Mouse (Mus musculus): Measurements from ENCODE around the gene Ypel4. TPM values are rescaled to one million over a fixed set of nuclear protein-coding genes. Genes with fewer than 3 reads are reported as not detected.

Ypel4 gene
- polyA plus RNA-seq, 1 experiment: 194 TPM

GRCm38 (mm10) chr2:84762295-84762694 lies 28.4 kb downstream of the Ypel4 start:
- no peak for TF ChIP-seq CTCF (IDR thresholded peaks at IDR 0.05; ENCODE audit: insufficient read depth, low read depth, low read length)
- TF ChIP-seq POLR2A (IDR thresholded peaks at IDR 0.05; ENCODE audit: insufficient read depth, low read depth, low read length): no peak
- 36% methylated on average over 4 of the region's 4 CpGs for WGBS
- no peak overlapping the region for H3K27ac ChIP-seq (ENCODE audit: insufficient read depth, low read depth, low read length)
- H3K4me1 ChIP-seq (ENCODE audit: control insufficient read depth, insufficient read depth, low read length): no peaks in the 10 kb centered on the region
- H3K4me3 ChIP-seq (ENCODE audit: insufficient read depth, low read depth, low read length): no peak overlapping the region

GRCm38 (mm10) chr2:84762818-84763217 lies 29.0 kb downstream of the Ypel4 start:
- H3K27ac ChIP-seq (ENCODE audit: insufficient read depth, low read depth, low read length): no peak overlapping the region
- no peak overlapping the region for H3K4me3 ChIP-seq (ENCODE audit: insufficient read depth, low read depth, low read length)
- 70% methylated on average over 1 of the region's 1 CpGs for WGBS
- no peak for TF ChIP-seq POLR2A (IDR thresholded peaks at IDR 0.05; ENCODE audit: insufficient read depth, low read depth, low read length)
- TF ChIP-seq CTCF (IDR thresholded peaks at IDR 0.05; ENCODE audit: insufficient read depth, low read depth, low read length): no peak
- H3K4me1 ChIP-seq (ENCODE audit: control insufficient read depth, insufficient read depth, low read length): no peaks in the 10 kb centered on the region

- Histone ChIP-seq H3K27ac (ENCODE audit: insufficient read depth, low read depth, low read length) (no peak overlapping the region), H3K4me1 (ENCODE audit: control insufficient read depth, insufficient read depth, low read length) (peaks cover 10% of the 10 kb centered on the region), H3K4me3 (ENCODE audit: insufficient read depth, low read depth, low read length) (no peak overlapping the region)
- TF ChIP-seq POLR2A (IDR thresholded peaks at IDR 0.05; ENCODE audit: insufficient read depth, low read depth, low read length): no peak
- TF ChIP-seq CTCF (IDR thresholded peaks at IDR 0.05; ENCODE audit: insufficient read depth, low read depth, low read length): no peak
- WGBS: 71% methylated on average over 6 of the region's 6 CpGs
Measured at GRCm38 (mm10) chr2:84770501-84770900, 36.6 kb downstream of the Ypel4 start.

- 89% methylated on average over 4 of the region's 4 CpGs for WGBS
- Histone ChIP-seq H3K27ac (ENCODE audit: insufficient read depth, low read depth, low read length) (no peak overlapping the region), H3K4me1 (ENCODE audit: control insufficient read depth, insufficient read depth, low read length) (peaks cover 10% of the 10 kb centered on the region), H3K4me3 (ENCODE audit: insufficient read depth, low read depth, low read length) (no peak overlapping the region)
- no peak for TF ChIP-seq POLR2A (IDR thresholded peaks at IDR 0.05; ENCODE audit: insufficient read depth, low read depth, low read length)
- no peak for TF ChIP-seq CTCF (IDR thresholded peaks at IDR 0.05; ENCODE audit: insufficient read depth, low read depth, low read length)
Measured at GRCm38 (mm10) chr2:84772454-84772853, 38.6 kb downstream of the Ypel4 start.

GRCm38 (mm10) chr2:84773195-84773594 lies 39.3 kb downstream of the Ypel4 start:
- TF ChIP-seq CTCF (IDR thresholded peaks at IDR 0.05; ENCODE audit: insufficient read depth, low read depth, low read length) (no peak), POLR2A (IDR thresholded peaks at IDR 0.05; ENCODE audit: insufficient read depth, low read depth, low read length) (no peak)
- WGBS: 78% methylated on average over 5 of the region's 5 CpGs
- Histone ChIP-seq H3K27ac (ENCODE audit: insufficient read depth, low read depth, low read length) (no peak overlapping the region), H3K4me1 (ENCODE audit: control insufficient read depth, insufficient read depth, low read length) (peaks cover 10% of the 10 kb centered on the region), H3K4me3 (ENCODE audit: insufficient read depth, low read depth, low read length) (no peak overlapping the region)

GRCm38 (mm10) chr2:84774751-84775150 lies 40.9 kb downstream of the Ypel4 start:
- peaks cover 10% of the 10 kb centered on the region for H3K4me1 ChIP-seq (ENCODE audit: control insufficient read depth, insufficient read depth, low read length)
- H3K4me3 ChIP-seq (ENCODE audit: insufficient read depth, low read depth, low read length): peak overlapping the region; percentile 4; the same call in 1 of the 2 replicates
- TF ChIP-seq POLR2A (IDR thresholded peaks at IDR 0.05; ENCODE audit: insufficient read depth, low read depth, low read length) (no peak), CTCF (IDR thresholded peaks at IDR 0.05; ENCODE audit: insufficient read depth, low read depth, low read length) (no peak)
- H3K27ac ChIP-seq (ENCODE audit: insufficient read depth, low read depth, low read length): no peak overlapping the region
- 11% methylated on average over 15 of the region's 15 CpGs for WGBS

- no peak for TF ChIP-seq CTCF (IDR thresholded peaks at IDR 0.05; ENCODE audit: insufficient read depth, low read depth, low read length)
- TF ChIP-seq POLR2A (IDR thresholded peaks at IDR 0.05; ENCODE audit: insufficient read depth, low read depth, low read length): no peak
- peak within 1 kb of the TSS; percentile 4; the same call in 1 of the 2 replicates for H3K4me3 ChIP-seq (ENCODE audit: insufficient read depth, low read depth, low read length)
- no peak within 1 kb of the TSS for H3K27ac ChIP-seq (ENCODE audit: insufficient read depth, low read depth, low read length)
- peaks cover 10% of the 10 kb centered on the region for H3K4me1 ChIP-seq (ENCODE audit: control insufficient read depth, insufficient read depth, low read length)
- 79% methylated on average over 9 of the region's 9 CpGs for WGBS
Measured at GRCm38 (mm10) chr2:84775241-84775640, 41.4 kb downstream of the Ypel4 start, which contains the start of gene Serping1. Gene Serping1 (minus strand): TSS chr2:84775444.

- TF ChIP-seq POLR2A (IDR thresholded peaks at IDR 0.05; ENCODE audit: insufficient read depth, low read depth, low read length): no peak
- no peak for TF ChIP-seq CTCF (IDR thresholded peaks at IDR 0.05; ENCODE audit: insufficient read depth, low read depth, low read length)
- H3K27ac ChIP-seq (ENCODE audit: insufficient read depth, low read depth, low read length): no peak overlapping the region
- no peak overlapping the region for H3K4me3 ChIP-seq (ENCODE audit: insufficient read depth, low read depth, low read length)
- 72% methylated on average over 6 of the region's 6 CpGs for WGBS
- H3K4me1 ChIP-seq (ENCODE audit: control insufficient read depth, insufficient read depth, low read length): peaks cover 10% of the 10 kb centered on the region
Measured at GRCm38 (mm10) chr2:84775665-84776064, 41.8 kb downstream of the Ypel4 start.

GRCm38 (mm10) chr2:84777706-84778105 lies 43.8 kb downstream of the Ypel4 start:
- Histone ChIP-seq H3K4me3 (ENCODE audit: insufficient read depth, low read depth, low read length) (no peak overlapping the region), H3K4me1 (ENCODE audit: control insufficient read depth, insufficient read depth, low read length) (peaks cover 10% of the 10 kb centered on the region), H3K27ac (ENCODE audit: insufficient read depth, low read depth, low read length) (no peak overlapping the region)
- TF ChIP-seq CTCF (IDR thresholded peaks at IDR 0.05; ENCODE audit: insufficient read depth, low read depth, low read length) (no peak), POLR2A (IDR thresholded peaks at IDR 0.05; ENCODE audit: insufficient read depth, low read depth, low read length) (no peak)
- WGBS: 64% methylated on average over 3 of the region's 3 CpGs

- TF ChIP-seq CTCF (IDR thresholded peaks at IDR 0.05; ENCODE audit: insufficient read depth, low read depth, low read length): no peak
- TF ChIP-seq POLR2A (IDR thresholded peaks at IDR 0.05; ENCODE audit: insufficient read depth, low read depth, low read length): no peak
- WGBS: 55% methylated on average over 6 of the region's 6 CpGs
- H3K4me3 ChIP-seq (ENCODE audit: insufficient read depth, low read depth, low read length): no peak overlapping the region
- H3K4me1 ChIP-seq (ENCODE audit: control insufficient read depth, insufficient read depth, low read length): peaks cover 7% of the 10 kb centered on the region
- no peak overlapping the region for H3K27ac ChIP-seq (ENCODE audit: insufficient read depth, low read depth, low read length)
Measured at GRCm38 (mm10) chr2:84779210-84779609, 45.4 kb downstream of the Ypel4 start.

Data from olfactory bulb, adult 2 months (tissue).